Mouse (Mus musculus) limb, embryonic 11.5 days (tissue): ENCODE data around the gene Gm10392. TPM values are rescaled to one million over a fixed set of nuclear protein-coding genes. Genes with fewer than 3 reads are reported as not detected.

Experiments
- ATAC-seq: fragments of 200-750 bp; cut with Nextera tagmentation; 2 replicates; pipeline ENCODE4 v1.8.0; 2017; ENCODE audit warnings: low read depth; ENCODE audit not compliant: insufficient number of reproducible peaks, low FRiP score, low TSS enrichment
- DNase-seq: peaks from one replicate; pipeline ENCODE4 v3.0.0-alpha.2; 2015; ENCODE audit warnings: low spot score
- H3K27ac ChIP-seq: fragments of 300-500 bp; sonication (generic); replicated peaks from 2 replicates; pipeline ENCODE4 v1.5.1; 2014; ENCODE audit warnings: low read depth, mild to moderate bottlenecking, low read length
- H3K27me3 ChIP-seq: fragments of 300-500 bp; sonication (generic); 2 replicates; pipeline ENCODE4 v1.6.1; 2014; ENCODE audit warnings: mild to moderate bottlenecking, low read length, mixed read lengths; ENCODE audit not compliant: control insufficient read depth, insufficient read depth
- H3K36me3 ChIP-seq: fragments of 300-500 bp; sonication (generic); 2 replicates; pipeline ENCODE4 v1.6.1; 2014; ENCODE audit warnings: mild to moderate bottlenecking, low read length, moderate library complexity, mixed read lengths; ENCODE audit not compliant: control insufficient read depth, insufficient read depth
- H3K4me1 ChIP-seq: fragments of 300-500 bp; sonication (generic); 2 replicates; pipeline ENCODE4 v1.6.1; 2014; ENCODE audit warnings: low read length, mixed read lengths; ENCODE audit not compliant: control insufficient read depth, insufficient read depth
- H3K4me2 ChIP-seq: fragments of 300-500 bp; sonication (generic); 2 replicates; pipeline ENCODE4 v1.6.1; 2014; ENCODE audit warnings: low read depth, mild to moderate bottlenecking, moderate library complexity; ENCODE audit not compliant: severe bottlenecking
- H3K4me3 ChIP-seq: fragments of 300-500 bp; sonication (generic); 2 replicates; pipeline ENCODE4 v1.5.1; 2014; ENCODE audit warnings: low read depth, low read length
- H3K9ac ChIP-seq: fragments of 300-500 bp; sonication (generic); 2 replicates; pipeline ENCODE4 v1.6.1; 2014; ENCODE audit warnings: mild to moderate bottlenecking, low read length
- H3K9me3 ChIP-seq: fragments of 300-500 bp; sonication (generic); 2 replicates; pipeline ENCODE4 v1.6.1; 2016; ENCODE audit warnings: low read length; ENCODE audit not compliant: control insufficient read depth
- WGBS: fragments of 180-500 bp; shearing (Covaris S2); extraction: QIAGEN DNeasy Blood & Tissue Kit; methylation state at CpG from one replicate; pipeline ENCODE4 v1.1.7; 2014; 5-methylcytosine and 5-hydroxymethylcytosine counted together
- polyA plus RNA-seq: library from polyadenylated mRNA; unstranded; fragments of >200 nt; fragmentation: Nextera tagmentation; extraction: Ambion mirVana; gene quantifications from 2 replicates; pipeline ENCODE4 v1.2.1, GENCODE M21; 2014

The Gm10392 gene
- polyA plus RNA-seq, 1 experiment from 2014 or later = not detected

DNA sequence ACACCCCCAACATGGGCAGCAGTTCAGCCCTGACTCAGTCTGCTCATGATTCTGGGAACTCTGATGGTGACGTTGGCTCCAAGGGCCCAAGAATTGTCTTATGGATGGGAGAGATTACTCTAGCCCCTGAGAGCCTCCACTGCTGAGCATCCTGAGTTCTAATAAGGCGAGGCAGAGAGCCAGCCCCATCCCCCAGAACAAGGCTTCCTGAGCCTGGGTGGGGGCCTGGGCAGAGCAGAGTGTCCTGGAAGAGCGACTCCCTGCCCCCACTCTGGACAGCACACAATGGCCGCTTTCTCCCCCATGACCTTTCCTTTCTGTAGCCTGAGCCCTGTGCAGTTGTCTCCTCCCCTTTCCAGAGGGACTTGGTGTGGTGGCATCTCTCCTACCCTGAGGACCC lies 21.1 kb downstream of the Gm10392 start:
- ATAC-seq (no peak), DNase-seq (no peak)
- peaks cover 5% of the 10 kb centered on the region; the same call in 1 of the 2 replicates for H3K36me3 ChIP-seq
- H3K27ac ChIP-seq = 0 out of 2 replicates have a peak overlapping the region, but pooled peaks have one; percentile 15
- WGBS = 44% methylated on average over 4 of the region's 4 CpGs
- no peaks in the 10 kb centered on the region for H3K27me3 ChIP-seq
- H3K9me3 ChIP-seq = no peaks in the 10 kb centered on the region
- H3K9ac ChIP-seq = no peak overlapping the region
- H3K4me1 ChIP-seq = peaks cover 31% of the 10 kb centered on the region
- H3K4me3 ChIP-seq = no peak overlapping the region
- H3K4me2 ChIP-seq = no peak overlapping the region

GRCm38 (mm10) chr11:77497341-77497756 lies 21.6 kb downstream of the Gm10392 start:
- no peaks in the 10 kb centered on the region for H3K9me3 ChIP-seq
- peak overlapping the region; percentile 82 for H3K27ac ChIP-seq
- WGBS = 7% methylated on average over 6 of the region's 6 CpGs
- ATAC-seq (no peak), DNase-seq (peak; percentile 89)
- no peak overlapping the region for H3K4me2 ChIP-seq
- H3K36me3 ChIP-seq = peaks cover 5% of the 10 kb centered on the region; the same call in 1 of the 2 replicates
- no peaks in the 10 kb centered on the region for H3K27me3 ChIP-seq
- H3K4me1 ChIP-seq = peaks cover 33% of the 10 kb centered on the region
- H3K9ac ChIP-seq = peak overlapping the region; percentile 17; the same call in 1 of the 2 replicates
- H3K4me3 ChIP-seq = no peak overlapping the region

DNA sequence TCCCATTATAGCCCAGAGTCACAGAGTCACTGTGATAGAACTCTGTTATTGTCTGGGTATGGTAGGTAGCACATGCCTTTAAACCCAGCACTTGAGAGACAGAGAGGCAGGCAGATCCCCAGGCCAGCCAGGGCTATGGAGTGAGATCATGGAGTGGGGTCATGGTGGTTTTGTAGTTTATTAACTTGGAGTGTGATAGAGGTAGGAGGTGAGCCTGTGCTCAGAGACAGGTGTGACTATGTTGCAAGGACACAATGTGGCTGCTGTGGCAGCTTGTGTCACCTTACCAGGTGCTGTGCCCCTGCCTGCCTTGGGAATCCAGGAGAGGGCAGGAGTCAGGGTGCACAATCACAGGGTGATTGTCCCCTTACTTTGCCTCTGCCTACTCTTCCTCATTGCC lies 23.5 kb downstream of the Gm10392 start:
- peaks cover 5% of the 10 kb centered on the region; the same call in 1 of the 2 replicates for H3K36me3 ChIP-seq
- no peaks in the 10 kb centered on the region for H3K9me3 ChIP-seq
- no peak overlapping the region for H3K4me3 ChIP-seq
- H3K27me3 ChIP-seq = no peaks in the 10 kb centered on the region
- no peak overlapping the region for H3K4me2 ChIP-seq
- no peak overlapping the region for H3K9ac ChIP-seq
- H3K27ac ChIP-seq = no peak overlapping the region
- H3K4me1 ChIP-seq = peaks cover 38% of the 10 kb centered on the region
- ATAC-seq = no peak
- DNase-seq = no peak

DNA sequence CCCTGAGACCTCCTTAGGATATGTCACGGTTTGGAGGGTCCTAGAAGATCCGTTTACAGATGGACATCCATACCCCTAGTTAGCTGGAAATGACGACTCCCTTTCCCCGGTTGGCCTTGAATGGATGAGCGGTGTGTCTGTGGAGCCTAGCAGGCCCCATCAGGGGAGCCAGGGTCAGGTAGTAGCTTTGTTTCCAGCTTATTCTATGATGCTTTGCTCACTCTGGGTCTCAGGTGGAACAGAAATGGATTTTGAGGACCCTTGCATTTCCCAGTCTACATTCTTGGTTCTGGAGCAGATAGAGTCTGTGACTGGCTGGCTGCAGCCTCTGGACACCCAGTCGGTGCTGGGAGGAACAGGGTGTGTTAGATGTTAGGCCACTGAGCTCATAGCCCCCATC lies 24.2 kb downstream of the Gm10392 start:
- Histone ChIP-seq H3K36me3 (peaks cover 3% of the 10 kb centered on the region; the same call in 1 of the 2 replicates), H3K4me3 (peak overlapping the region; percentile 88; the same call in 1 of the 2 replicates), H3K9ac (peak overlapping the region; percentile 18; the same call in 1 of the 2 replicates), H3K4me2 (peak overlapping the region; percentile 96), H3K27ac (no peak overlapping the region), H3K27me3 (no peaks in the 10 kb centered on the region), H3K9me3 (no peaks in the 10 kb centered on the region), H3K4me1 (peaks cover 38% of the 10 kb centered on the region)
- no peak for ATAC-seq
- DNase-seq = no peak
- 73% methylated on average over 6 of the region's 6 CpGs for WGBS

GRCm38 (mm10) chr11:77494344-77494676 lies 24.7 kb downstream of the Gm10392 start:
- 33% methylated on average over 4 of the region's 4 CpGs for WGBS
- H3K4me2 ChIP-seq = peak overlapping the region; percentile 96
- peaks cover 38% of the 10 kb centered on the region for H3K4me1 ChIP-seq
- no peaks in the 10 kb centered on the region for H3K27me3 ChIP-seq
- H3K9ac ChIP-seq = peak overlapping the region; percentile 93
- peaks cover under 1% of the 10 kb centered on the region; the same call in 1 of the 2 replicates for H3K36me3 ChIP-seq
- no peaks in the 10 kb centered on the region for H3K9me3 ChIP-seq
- ATAC-seq (no peak), DNase-seq (no peak)
- H3K27ac ChIP-seq = no peak overlapping the region
- peak overlapping the region; percentile 88 for H3K4me3 ChIP-seq

GRCm38 (mm10) chr11:77493512-77494343 lies 25.3 kb downstream of the Gm10392 start, which contains the start of gene Git1:
Gene Git1, plus strand, starts transcription at chr11:77493562.
- ATAC-seq (no peak), DNase-seq (peak; percentile 60)
- H3K9ac ChIP-seq = peak within 1 kb of the TSS; percentile 93
- peak within 1 kb of the TSS; percentile 96 for H3K4me2 ChIP-seq
- 2% methylated on average over 51 of the region's 74 CpGs for WGBS
- no peaks in the 10 kb centered on the region for H3K27me3 ChIP-seq
- H3K4me3 ChIP-seq = peak within 1 kb of the TSS; percentile 88
- peak within 1 kb of the TSS; percentile 90 for H3K27ac ChIP-seq
- no peaks in the 10 kb centered on the region for H3K9me3 ChIP-seq
- no peaks in the 10 kb centered on the region; the same call in 1 of the 2 replicates for H3K36me3 ChIP-seq
- peaks cover 36% of the 10 kb centered on the region for H3K4me1 ChIP-seq

DNA sequence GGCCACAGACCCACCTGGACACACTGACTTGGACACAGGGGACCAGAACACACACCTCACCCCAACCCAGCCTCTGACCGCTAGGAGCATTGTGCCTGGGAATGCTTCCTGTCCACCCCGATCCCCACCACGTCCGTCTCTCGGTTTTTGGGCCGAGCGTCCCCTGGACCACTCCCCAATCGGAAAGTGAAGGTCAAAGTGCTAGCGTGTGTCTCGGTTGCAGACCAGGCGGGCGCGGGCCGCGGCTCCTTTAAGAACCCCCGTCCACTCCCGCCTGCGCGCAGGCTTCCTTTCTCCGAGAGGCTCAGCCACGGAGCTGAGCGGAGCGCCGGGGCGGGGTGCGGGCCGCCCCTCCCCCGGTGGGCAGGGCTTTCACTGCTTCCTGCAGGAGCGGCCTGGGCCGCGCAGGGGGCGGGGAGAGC lies 26.1 kb downstream of the Gm10392 start:
- Histone ChIP-seq H3K36me3 (no peaks in the 10 kb centered on the region), H3K4me3 (peak overlapping the region; percentile 88), H3K9ac (peak overlapping the region; percentile 93), H3K27me3 (no peaks in the 10 kb centered on the region), H3K27ac (peak overlapping the region; percentile 90), H3K4me1 (peaks cover 38% of the 10 kb centered on the region), H3K4me2 (peak overlapping the region; percentile 96), H3K9me3 (no peaks in the 10 kb centered on the region)
- DNase-seq (peak; percentile 92), ATAC-seq (peak; percentile 46; the same call in 1 of the 2 replicates)
- 0% methylated on average over 27 of the region's 32 CpGs for WGBS

DNA sequence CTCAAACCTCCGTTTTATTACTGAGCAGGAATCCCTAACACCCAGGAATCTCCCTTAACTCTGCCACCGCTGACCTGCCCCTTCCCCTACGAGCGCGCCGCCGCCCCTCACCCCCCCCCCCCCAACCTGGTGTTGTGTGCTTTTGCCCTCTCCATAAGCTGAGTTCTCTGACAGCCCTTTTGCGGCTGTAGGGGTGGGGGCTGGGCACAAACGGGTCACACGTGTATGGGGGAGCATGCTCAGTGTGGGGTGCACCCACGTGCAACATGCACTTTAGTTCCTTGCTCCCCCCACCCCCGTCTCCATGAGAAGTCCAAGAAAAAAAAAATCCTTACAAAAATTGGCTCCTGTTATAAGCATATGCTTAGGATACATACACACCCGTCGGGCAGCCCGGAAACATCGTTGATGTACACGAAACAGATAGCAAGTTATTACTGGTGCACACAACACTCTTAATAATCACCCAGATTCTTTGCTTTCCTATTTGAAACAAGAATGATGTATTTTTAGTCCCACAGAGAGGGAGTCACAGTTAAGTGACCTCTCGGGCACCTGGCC lies 26.6 kb downstream of the Gm10392 start:
- Histone ChIP-seq H3K27me3 (no peaks in the 10 kb centered on the region), H3K9me3 (no peaks in the 10 kb centered on the region), H3K36me3 (no peaks in the 10 kb centered on the region), H3K27ac (peak overlapping the region; percentile 90), H3K4me3 (peak overlapping the region; percentile 88), H3K4me2 (peak overlapping the region; percentile 96), H3K9ac (peak overlapping the region; percentile 93), H3K4me1 (peaks cover 43% of the 10 kb centered on the region)
- ATAC-seq (no peak), DNase-seq (peak; percentile 54)
- WGBS = under 1% methylated on average over 17 of the region's 18 CpGs
